Mouse (Mus musculus): ENCODE measurements at regions not wholly inside any gene's neighbourhood (a gene's known extent, or its start where the extent isn't known, plus 50 kb on each side); places are given as distances from the start of the nearest gene placed in this dataset.

GRCm38 (mm10) chr3:137226151-137226550, 114.7 kb upstream of the Emcn start:
- no peak for TF ChIP-seq EP300 (optimal IDR thresholded peaks at IDR 0.05)
- TF ChIP-seq CTCF (IDR thresholded peaks at IDR 0.05; ENCODE audit: low read depth) = no peak

Data from stomach, postnatal 0 days (tissue).